Mouse (Mus musculus): ENCODE results near the gene Stx8.

- no peak for TF ChIP-seq CTCF (IDR thresholded peaks at IDR 0.05; ENCODE audit: borderline replicate concordance, insufficient read depth, low read length)
- TF ChIP-seq POLR2A (IDR thresholded peaks at IDR 0.05; ENCODE audit: low read depth, low read length): no peak
These were observed 260.7 kb downstream of the Stx8 start for GRCm38 (mm10) chr11:68226654-68227057.
